Mouse (Mus musculus) urinary bladder, postnatal 4 days (tissue): ENCODE results near the gene Pld6.

Experiments used
- DNase-seq, 2 experiments: peaks; one replicate each; pipeline ENCODE4 v3.0.0; 2021 to 2022; ENCODE audit warnings: low spot score in 2 of 2

The Pld6 gene

DNA sequence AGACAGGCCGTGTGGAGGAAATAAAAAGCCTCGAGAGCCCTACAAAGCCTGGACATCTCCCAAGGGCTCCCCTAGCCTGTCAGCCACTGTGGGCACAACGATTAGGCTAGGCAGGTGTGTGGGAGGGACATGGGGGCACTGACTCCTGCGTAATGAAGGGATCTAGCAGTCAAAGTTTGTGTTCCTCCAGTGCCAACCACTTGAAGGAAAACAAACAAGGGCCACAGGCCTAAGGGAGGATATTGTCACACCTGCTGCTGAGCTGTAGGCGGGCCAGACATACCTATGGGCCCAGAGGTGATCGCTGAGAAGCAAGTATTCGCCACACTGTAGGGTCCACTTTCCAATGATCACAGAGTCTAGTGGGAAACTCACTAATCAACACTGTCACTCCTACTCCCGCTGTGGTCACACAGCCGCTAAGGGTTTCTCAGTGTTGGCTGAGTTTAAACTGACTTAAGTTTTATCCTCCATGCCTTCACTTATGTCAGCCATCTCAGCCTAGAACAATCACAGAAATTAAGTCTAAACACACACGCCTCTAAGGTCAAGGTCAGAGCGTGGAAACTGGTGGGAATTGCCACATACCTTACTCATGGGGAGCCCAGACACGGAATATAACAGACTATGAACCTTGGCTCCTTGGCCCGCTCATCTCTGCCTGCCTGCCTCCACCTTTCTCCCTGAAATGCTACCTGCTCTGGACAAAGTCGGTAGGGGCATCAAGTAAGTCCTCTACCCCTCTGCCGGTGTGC is 824 bp downstream of the Pld6 start:
- no peak for DNase-seq

DNA sequence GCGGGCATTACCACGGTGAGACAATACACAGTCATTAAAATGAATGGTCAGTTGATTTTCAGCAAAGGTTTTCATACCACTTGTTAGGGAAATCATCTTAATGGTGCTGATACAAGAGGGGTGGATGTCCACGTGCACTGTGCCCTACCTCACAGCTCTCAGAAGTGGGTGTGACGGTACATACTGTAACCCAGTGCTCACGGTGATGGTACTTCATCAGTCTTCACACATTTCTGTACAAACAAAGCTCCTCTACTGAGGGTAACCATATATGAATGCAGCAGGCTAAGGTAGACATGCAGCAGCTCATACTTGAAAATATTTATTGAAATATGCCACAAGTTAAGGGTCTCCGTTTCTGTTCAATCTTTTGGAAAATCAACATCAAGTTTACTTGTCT is 3.9 kb downstream of the Pld6 start:
- DNase-seq = no peak

DNA sequence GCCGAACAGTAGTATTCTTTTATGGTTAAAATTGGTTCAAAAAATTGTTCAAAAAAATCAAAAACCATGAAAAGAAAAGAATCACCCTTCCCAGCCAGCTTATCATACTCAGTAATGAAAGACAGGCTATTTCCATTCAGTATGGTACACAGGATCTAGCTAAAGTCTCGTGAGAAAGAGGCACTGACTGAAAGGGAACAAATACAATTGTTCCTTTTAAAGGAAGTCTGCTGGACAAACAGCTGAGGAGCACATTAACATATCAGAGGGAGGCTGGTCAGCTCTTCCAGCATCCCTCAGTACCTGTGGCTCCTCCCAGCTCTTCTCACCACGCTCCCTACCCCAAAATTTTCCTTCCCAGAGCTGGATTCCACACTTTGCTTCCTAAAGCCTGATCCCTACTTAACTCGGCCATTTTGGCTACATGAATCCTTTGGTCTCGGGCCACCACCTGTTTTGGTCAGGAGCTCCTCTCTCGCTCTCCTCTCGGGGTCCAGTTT is 5.3 kb downstream of the Pld6 start:
- DNase-seq = no peak

DNA sequence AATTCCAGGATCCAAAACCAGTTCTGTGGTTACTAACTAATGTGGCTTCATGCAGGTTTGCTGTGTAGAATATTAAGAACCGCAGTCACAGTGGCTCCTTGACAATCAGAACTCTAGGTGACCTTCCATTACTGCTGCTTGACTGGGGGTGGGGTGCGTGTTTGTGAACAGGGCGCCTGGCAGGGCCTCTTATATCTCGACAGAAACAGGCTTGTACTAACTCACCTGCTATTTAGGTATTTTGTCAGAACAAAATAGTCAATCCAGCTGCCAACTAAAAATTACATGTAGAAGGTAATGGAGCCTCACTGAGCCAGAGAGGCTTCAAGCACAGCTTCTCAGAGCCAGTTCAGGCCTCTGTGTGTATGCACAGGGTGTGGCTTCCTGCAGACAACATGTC is 7.2 kb downstream of the Pld6 start:
- no peak for DNase-seq

DNA sequence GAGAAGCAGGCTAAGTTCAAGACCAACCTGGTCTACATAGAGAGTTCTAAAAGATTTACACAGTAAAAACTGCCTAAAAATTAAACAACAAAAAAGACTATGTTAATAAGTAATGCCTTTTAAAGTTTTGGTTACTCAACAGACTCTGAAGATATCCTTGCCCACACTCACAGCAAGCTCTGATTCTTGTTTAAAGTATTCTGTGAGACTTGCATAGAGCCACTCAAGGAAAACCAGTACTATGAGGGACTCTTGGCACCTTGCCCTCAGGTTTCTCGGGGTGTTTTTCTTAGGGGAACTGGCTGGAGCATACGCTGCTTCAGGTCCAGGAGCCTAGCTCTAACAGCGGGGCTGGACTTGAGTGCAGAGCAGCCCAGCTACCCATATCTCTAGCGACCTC is 8.0 kb downstream of the Pld6 start:
- DNase-seq = no peak

DNA sequence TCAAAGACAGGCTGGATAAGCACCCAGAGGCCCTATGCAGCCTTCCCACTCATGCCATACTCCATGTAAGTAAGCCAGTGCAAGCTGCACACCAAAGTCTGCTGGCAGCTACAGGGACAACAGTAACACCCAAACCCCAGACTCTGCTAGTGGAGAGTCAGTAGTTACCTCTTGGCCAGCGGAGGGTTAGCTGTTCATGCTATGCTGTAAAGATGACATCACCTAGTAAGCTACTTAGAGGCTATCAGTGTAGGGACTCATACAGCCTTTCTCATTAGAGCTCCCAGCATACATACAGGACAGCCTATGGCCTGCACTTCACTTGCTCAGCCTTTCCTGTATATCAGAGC is 8.6 kb downstream of the Pld6 start:
- DNase-seq = no peak

DNA sequence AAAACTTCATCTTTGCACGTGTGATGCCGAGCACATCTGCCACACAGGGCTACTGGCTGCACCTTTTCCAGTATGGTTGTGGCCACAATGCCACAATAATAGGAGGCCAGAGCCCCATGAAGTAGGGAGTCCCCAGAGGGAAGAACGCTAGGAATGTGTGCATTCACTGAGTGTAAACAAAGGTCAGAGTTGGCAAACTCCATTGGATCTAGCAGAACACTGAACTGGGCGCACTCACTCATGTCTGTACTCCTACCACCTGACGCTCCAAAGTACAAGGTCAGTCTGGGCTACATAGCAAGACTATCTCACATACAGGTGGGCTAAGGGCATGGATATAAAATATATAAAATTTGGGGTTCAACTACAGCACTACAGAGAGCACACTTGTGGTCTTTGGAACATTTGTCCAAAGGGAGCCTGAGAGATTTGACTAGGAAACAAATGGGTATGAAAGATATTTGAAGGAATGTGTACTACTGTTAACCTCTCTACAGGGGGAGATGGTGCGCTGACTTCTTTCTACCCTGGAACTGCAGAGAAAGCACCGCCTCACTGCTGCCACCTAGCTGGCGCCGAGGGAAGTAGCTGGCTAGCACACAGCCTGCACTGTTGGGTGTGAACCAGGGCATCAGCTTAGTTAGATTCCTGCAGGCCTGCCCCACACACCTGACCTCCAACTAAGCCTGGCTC is 9.1 kb downstream of the Pld6 start:
- DNase-seq = peak; percentile 64 to 78

DNA sequence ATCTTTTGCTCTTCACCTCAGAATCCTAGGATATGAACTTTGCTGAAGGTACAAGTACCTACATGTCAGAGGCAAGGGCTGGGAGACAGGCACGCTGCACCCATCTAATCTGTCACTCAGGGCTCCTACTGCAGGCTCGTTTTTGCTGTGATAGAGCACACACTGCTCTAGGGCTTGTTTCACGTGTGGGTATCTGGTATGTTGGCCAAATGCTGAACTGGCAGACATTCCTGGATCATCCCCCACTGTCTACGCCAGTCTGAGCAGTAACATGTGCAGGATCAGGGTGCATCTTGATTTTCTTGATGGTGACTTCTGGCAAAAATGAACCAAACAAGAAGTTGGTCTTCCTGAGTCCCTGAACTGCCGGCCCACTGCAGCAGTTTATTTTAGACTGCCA is 10.2 kb downstream of the Pld6 start:
- no peak for DNase-seq

DNA sequence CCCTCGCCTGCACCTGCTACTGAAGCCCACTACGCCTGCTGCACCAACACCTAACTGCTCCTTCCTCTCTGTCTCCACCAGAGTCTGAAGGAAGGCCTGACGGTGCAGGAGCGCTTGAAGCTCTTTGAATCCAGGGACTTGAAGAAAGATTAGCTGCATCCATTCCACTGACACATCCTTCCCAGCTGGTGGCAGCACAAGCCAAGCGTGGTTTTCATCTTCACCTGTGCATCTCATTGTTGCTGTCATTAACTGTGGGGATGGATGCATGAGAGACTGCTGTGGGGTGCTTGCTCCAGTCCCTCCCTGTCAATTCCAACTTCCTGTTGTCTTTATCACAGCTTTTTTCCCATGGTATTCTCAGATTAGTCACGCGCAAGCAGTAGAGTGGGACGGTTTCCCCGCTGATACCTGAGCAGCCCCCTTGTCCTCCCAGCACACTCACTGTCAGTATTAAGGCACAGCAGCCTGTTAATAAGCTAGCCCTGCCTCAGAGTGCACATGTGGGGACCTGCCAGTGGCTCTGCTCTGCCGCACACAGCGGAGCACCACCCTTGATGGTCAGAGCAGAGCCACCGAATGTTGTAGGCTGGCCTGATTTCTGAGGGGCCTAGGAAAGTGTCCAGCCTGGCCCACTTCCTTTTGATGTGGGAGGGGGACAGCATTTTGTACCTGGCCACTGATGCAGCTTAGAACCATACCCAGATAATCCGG is 11.9 kb downstream of the Pld6 start:
- no peak for DNase-seq

DNA sequence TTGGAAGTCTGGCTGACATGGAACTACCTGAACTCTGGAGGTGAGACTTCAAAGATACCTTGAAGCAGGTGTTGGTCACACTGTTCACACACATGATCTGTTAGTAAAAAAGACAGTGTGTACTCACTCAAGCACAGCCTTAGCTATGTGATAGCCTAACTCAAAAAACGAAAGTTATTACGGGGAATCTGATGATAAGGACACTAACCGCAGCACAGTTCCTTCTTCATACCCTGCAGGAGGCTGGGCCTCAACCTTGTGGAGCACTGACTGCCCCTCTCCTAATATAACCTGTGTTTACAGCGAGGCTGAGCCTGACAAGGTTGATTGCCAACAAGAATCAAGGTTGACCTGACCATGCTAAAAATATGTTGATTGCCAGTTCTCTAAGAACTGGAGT is 12.9 kb downstream of the Pld6 start:
- DNase-seq = no peak

DNA sequence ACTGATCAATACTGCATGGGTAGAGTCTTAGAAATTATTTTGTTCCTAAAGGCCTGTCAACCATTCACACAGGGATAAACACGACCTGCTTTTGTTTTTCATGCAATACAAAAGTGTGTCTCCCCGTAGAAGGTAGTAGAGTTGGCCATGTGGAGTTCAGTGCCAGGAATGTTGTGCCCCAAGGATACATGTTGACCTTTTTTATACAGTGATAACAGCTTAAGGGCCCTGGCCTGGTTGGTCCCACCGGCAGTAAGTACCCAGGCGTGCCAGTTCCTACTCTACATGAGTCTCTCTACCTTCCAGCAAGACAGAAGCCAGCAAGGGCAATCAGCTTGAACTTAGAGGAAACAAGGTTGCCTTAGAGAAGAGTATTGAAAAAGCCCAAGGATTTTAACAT is 14.5 kb downstream of the Pld6 start:
- no peak for DNase-seq

DNA sequence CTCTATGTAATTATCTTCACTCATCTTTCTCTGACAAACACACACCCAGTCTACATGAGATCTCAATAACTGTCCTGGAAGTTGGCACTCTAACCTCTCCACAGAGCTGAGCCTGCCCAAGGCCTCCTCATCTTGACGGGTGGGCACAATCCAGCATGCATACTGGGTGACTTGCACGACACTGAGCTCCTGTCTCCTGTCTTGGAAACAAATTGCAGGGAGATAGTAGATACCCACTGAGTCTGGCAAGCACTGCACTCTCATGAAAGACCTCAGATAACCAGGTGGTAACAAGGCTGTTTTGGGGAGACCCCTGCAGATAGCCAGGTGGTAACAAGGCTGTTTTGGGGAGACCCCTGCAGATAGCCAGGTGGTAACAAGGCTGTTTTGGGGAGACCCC is 15.2 kb downstream of the Pld6 start:
- no peak for DNase-seq

DNA sequence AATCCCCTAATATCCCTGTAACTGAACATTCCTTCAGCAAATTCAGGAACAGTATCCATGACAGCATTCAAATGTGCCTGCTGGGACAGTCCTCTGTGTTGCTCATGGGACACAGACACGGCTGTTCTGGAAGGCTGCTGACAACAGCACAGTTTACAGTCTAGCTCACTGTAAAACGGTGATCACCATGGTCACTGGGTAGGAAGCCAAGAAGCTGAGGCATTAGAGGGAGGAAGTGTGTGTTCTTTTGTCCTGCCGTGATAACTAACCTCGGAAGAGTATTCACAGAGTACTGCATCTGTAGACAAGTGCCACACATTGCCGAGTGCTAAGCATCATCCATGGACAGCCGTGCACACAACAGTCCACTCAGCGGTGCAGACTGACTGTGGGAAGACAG is 16.7 kb downstream of the Pld6 start:
- DNase-seq = no peak

DNA sequence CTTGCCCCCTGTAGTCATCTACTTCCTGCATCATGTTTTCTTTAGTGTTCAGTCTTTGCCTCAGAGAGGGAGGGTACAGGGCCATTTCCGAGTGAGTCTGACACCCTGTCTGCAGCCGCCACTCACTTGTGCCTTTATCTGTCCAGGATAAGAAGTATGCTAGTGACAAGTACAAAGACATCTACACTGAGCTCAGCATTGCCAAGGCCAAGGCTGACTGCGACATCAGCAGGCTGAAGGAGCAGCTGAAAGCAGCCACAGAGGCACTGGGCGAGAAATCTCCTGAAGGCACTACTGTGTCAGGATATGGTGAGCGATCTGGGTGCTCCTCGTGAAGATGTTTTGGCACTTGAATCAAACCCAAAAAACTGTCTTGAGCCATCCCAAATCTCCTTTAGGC is 17.7 kb downstream of the Pld6 start:
- no peak for DNase-seq

DNA sequence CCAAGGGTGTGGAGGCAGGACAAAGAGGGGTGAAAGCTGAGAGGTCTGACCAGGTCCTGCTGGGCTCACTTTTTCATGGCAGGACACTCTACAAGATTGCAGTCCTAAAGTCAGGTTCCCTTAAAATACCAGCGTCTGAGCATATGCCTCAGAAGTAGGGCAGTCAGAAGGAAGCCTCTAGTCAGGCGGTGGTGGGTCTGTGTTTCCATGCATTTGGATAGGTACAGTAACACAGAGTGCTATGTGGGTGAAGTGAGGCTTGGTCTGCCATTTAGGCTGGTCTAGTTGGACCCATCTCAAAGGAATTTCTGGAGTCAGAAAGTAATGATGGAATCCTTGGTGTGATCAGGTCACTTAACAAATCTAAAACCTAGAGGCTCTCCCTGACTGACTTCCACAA is 18.1 kb downstream of the Pld6 start:
- no peak for DNase-seq

DNA sequence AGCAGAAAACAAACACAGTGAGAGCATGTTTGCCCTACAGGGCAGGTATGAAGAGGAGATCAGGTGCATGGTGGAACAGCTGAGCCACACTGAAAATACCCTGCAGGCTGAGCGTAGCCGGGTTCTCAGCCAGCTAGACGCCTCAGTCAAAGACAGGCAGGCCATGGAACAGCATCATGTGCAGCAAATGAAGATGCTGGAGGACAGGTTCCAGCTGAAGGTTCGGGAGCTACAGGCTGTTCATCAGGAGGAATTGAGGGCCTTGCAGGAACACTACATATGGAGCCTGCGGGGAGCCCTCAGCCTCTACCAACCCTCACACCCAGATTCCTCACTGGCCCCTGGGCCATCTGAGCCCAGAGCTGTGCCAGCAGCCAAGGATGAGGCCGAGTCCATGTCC is 26.6 kb downstream of the Pld6 start:
- no peak for DNase-seq

DNA sequence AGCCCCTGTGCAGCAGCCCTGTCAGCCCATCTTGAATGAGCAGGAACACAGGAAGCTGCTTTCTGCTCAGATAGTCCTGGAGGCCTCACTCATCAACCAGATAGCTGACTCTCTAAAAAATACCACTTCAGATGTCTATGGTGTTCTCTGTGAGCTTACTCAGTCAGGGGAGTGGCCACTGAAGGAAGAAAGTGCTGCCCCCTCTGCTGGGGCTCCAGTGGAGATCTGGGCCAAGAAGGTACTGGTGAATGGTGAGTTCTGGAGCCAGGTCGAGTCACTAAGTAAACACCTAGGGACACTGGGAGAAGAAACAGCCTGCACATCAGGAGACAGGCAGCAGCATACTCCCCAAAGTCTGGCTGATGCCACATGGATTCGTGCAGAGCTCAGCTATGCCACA is 27.8 kb downstream of the Pld6 start:
- no peak for DNase-seq

DNA sequence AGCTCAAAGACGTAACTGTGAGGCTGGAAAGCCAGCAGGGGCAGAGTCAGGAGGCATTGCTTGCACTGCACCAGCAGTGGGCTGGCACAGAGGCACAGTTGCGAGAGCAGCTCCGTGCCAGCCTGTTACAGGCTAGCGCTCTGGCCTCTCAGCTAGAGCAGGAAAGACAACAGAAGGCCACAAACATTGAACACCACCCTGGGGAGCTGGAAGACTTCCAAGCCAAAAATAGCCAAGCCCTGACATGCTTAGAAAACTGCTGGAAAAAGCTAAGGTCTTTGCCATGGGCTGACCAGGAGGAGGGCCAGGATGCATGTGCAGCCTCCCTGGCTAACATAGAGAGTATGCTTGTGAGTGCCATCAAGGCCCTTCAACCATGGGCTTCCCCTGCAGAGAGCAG is 28.3 kb downstream of the Pld6 start:
- no peak for DNase-seq

DNA sequence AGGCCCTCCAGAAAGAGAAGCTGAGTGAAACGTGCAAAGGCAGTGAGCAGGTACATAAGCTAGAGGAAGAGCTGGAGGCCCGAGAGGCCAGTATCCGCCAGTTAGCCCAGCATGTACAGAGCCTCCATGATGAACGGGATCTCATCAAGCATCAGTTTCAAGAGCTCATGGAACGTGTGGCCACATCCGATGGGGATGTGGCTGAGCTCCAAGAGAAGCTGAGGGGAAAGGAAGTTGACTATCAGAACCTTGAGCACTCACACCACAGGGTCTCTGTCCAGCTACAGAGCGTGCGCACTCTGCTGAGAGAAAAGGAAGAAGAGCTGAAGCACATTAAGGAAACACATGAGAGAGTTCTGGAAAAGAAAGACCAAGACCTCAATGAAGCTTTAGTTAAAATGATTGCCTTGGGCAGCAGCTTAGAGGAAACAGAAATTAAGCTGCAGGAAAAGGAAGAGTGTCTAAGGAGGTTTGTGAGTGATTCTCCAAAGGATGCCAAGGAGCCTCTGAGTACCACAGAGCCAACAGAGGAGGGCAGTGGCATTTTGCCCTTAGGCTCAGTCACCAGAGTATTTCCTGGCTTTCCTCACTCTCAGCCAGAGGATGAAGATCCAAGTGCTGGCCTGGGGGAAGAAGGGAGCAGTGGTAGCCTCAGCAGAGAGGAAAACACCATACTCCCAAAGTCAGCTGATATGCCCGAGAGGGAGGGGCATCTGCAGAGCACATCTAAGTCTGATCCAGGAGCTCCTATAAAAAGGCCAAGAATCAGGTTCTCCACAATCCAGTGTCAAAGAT is 29.1 kb downstream of the Pld6 start:
- no peak for DNase-seq

DNA sequence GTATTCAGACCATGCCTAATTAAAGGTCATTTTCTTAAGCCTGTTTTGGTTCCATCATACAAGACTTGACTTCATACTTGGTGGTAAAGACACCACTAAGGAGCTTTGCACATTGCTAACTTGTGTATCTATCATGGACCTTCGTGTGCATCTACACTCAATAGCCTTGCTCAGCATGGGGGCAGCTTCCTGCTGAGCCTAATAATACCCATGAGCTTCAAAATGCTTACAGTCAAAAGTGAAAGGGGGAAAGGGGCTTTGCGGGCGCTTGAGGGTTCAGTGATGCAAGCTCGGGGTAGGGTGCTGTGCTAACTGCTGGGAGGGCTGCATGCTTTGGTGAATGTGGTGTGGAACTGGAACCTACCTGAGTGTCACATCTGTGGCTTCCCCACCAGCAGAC is 31.1 kb downstream of the Pld6 start:
- no peak for DNase-seq

DNA sequence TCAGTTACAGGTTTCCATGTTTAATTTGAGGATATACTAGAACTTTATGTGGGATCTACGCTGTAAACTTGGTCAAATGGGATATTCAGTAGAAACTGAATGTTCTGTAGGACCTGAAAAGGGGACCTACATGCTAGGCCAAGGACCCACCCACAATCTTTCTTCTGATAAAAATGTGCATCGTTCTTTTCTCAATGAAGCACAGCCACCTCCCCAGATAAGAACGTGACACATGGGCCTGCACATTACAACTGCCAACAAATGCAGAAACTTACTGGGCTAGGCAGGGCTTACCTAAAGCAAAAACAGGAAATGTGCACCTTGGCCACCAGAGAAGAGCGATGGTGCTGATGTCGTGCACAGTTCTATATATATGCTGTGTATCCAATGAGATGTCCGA is 32.9 kb downstream of the Pld6 start:
- DNase-seq = no peak

DNA sequence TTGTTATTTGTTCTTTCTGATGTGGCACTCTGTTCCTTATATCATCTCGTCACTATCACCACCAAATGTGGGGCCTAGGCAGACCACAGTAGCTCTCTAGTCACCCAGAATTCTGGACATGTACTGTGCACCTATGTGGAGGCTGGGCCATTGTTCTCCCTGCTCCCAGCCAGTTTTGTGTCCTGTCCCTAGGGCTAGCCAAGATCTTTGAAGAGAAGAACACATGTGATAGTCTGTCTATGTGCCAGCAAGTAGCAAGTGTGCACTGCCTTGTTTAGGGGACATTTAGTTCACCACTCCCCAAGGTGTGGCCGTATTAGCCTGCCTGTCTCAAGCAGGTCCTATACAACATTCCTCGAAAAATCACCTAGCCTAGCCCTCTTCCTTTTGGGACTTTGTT is 38.4 kb downstream of the Pld6 start:
- DNase-seq = no peak
